Mouse (Mus musculus) spleen, adult 2 months (tissue): ENCODE results near the gene Slc34a1. TPM values are rescaled to one million over a fixed set of nuclear protein-coding genes. Genes with fewer than 3 reads are reported as not detected.

Experiments
- DNase-seq, 2 experiments: peaks; one replicate each; pipeline versions ENCODE4 v3.0.0 to v3.0.0-alpha.2; 2012 to 2021; ENCODE audit warnings: low spot score in 2 of 2, low read depth in 1 of 2
- H3K27ac ChIP-seq: fragments of 200-500 bp; 2 replicates; pipeline ENCODE4 v1.5.1; 2012; ENCODE audit warnings: low read length, inconsistent platforms; ENCODE audit not compliant: insufficient read depth
- H3K27me3 ChIP-seq: fragments of 200-500 bp; 2 replicates; pipeline ENCODE4 v1.6.1; 2012; ENCODE audit warnings: mild to moderate bottlenecking, moderate library complexity, low read length, inconsistent platforms; ENCODE audit not compliant: control insufficient read depth, insufficient read depth
- H3K36me3 ChIP-seq: fragments of 200-500 bp; 2 replicates; pipeline ENCODE4 v1.6.1; 2012; ENCODE audit warnings: mild to moderate bottlenecking, low read length, inconsistent platforms; ENCODE audit not compliant: control insufficient read depth, insufficient read depth
- H3K4me1 ChIP-seq: fragments of 200-500 bp; 2 replicates; pipeline ENCODE4 v1.6.1; 2011; ENCODE audit warnings: inconsistent platforms; ENCODE audit not compliant: control insufficient read depth, insufficient read depth, insufficient read length
- H3K4me3 ChIP-seq: fragments of 200-500 bp; 2 replicates; pipeline ENCODE4 v1.5.1; 2011; ENCODE audit warnings: mild to moderate bottlenecking, inconsistent platforms; ENCODE audit not compliant: insufficient read depth, insufficient read length; ENCODE audit errors: extremely low read depth
- CTCF ChIP-seq: fragments of 200-500 bp; IDR thresholded peaks from 2 replicates; pipeline ENCODE4 v1.5.1; 2011; ENCODE audit warnings: mild to moderate bottlenecking, inconsistent platforms; ENCODE audit not compliant: insufficient read depth, insufficient read length, insufficient replicate concordance; ENCODE audit errors: extremely low read depth
- POLR2A ChIP-seq: fragments of 200-500 bp; IDR thresholded peaks from 2 replicates; pipeline ENCODE4 v1.6.1; 2011; ENCODE audit warnings: low read depth, low read length, inconsistent platforms
- WGBS: fragments of 180-500 bp; shearing (Covaris S2); methylation state at CpG from one replicate; pipeline ENCODE4 v1.1.7; 2018; 5-methylcytosine and 5-hydroxymethylcytosine counted together
- polyA plus RNA-seq: library from polyadenylated mRNA; depleted of rRNA; stranded (reverse); fragments of >200 nt; gene quantifications from 2 replicates; pipeline ENCODE4 v1.2.3, GENCODE M21; 2012

Slc34a1 gene
- polyA plus RNA-seq, 1 experiment: 2.2 TPM

DNA sequence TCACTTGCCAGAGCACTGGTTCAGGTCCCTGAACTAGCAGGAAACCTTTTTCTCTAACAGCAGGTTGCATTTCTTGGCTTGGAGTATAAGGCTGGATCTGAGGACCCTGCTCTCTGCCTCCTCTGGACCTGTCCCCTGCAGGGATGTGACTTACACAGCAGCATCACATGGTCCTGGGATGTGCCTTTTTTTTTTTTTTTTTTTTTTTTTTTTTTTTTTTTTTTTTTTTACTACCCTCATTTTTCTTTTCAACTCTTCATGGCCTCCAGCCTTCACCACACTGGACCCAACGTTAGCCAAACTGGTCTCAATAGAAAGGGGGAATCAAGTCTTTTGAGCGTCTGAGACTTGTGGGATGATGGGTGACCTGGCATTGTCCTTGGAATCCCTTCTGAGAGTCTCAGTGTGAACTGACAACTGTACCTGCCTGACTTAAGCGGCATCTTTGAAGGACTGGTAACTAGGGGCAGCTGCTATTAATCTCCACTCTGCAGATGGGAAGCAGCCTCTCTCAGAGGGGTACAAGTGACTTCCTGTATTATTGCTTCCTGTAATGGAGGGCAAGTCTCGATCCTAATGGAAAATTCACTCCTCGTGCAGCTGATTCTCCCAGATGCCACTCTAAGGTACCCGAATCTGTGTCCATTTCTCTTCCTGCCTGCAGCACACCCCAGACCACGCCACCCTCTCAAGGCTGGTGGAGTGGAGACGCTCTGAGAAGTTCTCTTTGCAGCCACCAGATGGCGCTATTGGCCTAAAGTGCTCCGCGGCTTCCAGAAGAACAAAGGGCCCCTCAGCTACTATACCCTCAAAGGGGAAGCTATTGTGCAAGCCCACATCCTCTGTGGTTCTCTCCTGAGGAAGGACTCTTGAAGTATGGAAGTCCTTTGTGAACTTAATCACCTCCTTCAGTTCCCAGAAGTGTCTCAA, 7.1 kb downstream of the Slc34a1 start:
- Histone ChIP-seq H3K36me3 (no peaks in the 10 kb centered on the region), H3K27me3 (no peaks in the 10 kb centered on the region), H3K27ac (no peak overlapping the region), H3K4me3 (peak overlapping the region; percentile 9; the same call in 1 of the 2 replicates), H3K4me1 (peaks cover 6% of the 10 kb centered on the region; the same call in 1 of the 2 replicates)
- DNase-seq: peak; percentile 78 to 81
- TF ChIP-seq CTCF: peak; percentile 95
- no peak for TF ChIP-seq POLR2A
- WGBS: 7% methylated on average over 11 of the region's 11 CpGs

DNA sequence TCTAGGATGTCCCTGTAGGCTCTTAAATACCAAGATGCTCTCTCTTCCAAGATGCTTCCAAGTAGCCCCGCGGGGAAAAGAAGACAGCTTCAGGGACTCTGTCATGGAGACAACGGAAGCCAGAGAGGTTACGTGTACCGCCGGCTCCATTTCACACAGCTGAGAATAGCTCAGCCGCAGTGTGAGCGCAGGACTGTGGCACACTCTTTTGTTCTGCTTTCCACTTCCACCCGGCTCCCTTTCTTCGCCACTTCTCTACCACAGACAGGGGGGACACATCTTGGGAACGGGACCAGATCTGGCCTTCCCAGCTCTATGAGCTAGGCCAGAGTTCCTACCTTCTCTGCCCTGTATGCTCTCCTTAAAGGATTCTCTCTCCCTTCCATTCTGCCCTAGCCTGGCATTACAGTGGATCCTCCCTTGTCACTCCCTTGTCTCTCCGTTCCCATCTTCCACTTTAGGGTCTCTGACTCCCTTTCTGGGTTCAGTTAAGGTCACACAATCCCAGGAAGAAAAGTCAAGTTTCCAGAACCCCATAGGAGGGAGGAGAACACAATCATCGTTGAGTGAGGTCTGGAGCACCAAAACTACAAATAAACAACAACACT, 7.9 kb downstream of the Slc34a1 start:
- WGBS: 17% methylated on average over 13 of the region's 13 CpGs
- DNase-seq: peak in 1 of 2 experiments; percentile 46
- peaks cover 6% of the 10 kb centered on the region; the same call in 1 of the 2 replicates for H3K4me1 ChIP-seq
- no peaks in the 10 kb centered on the region for H3K36me3 ChIP-seq
- TF ChIP-seq POLR2A (no peak), CTCF (no peak)
- H3K27me3 ChIP-seq: no peaks in the 10 kb centered on the region
- peak overlapping the region; percentile 9; the same call in 1 of the 2 replicates for H3K4me3 ChIP-seq
- 0 out of 2 replicates have a peak overlapping the region, but pooled peaks have one; percentile 17 for H3K27ac ChIP-seq

DNA sequence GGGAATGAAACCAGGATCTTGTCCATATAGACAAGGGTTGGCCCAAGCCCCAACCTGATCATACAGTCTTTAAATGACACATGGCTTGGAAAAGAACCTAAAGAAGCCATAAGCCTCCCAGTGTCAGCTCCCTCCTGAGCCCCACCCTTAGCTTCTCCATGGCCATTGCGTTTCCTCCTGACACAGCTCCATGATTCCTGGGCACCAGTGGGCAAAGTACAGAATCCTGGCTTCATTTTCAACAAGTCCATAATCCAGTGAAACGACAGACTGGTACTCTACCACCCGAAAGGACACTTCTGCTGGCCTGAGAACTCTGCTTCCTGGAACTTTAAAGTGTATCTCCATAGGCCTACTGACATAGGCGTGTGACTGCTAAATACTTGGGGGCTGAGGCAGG, 9.4 kb downstream of the Slc34a1 start:
- H3K27ac ChIP-seq: no peak overlapping the region
- H3K36me3 ChIP-seq: no peaks in the 10 kb centered on the region
- TF ChIP-seq CTCF: no peak
- TF ChIP-seq POLR2A: no peak
- H3K4me3 ChIP-seq: no peak overlapping the region
- no peak for DNase-seq
- peaks cover 9% of the 10 kb centered on the region; the same call in 1 of the 2 replicates for H3K4me1 ChIP-seq
- no peaks in the 10 kb centered on the region for H3K27me3 ChIP-seq
- 89% methylated on average over 4 of the region's 4 CpGs for WGBS

DNA sequence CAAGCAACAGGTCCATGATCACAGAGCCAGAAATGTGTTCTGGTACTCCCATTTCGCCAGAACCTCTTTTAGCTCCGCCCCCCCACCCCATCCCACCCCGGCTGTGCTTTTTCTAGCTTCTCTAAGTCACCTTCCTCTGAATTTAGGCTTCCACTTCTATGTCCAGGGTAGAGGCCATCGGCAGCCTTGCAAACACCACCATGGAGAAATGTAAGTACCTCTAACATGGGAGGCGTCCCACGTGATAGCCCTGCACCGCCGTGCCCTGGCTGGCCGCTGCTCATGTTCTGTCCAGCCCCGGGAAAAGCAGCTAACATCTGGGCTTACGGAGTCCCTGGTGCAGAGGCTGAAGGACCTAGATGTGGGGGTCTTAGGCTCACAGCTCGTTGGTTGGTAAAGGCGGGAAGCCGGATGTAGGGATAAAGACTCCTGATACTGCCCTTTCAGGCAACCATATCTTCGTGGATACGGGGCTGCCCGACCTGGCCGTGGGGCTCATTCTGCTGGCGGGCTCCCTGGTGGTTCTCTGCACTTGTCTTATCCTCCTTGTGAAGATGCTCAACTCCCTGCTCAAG, 10.6 kb downstream of the Slc34a1 start:
- no peak for DNase-seq
- WGBS: 85% methylated on average over 19 of the region's 19 CpGs
- no peaks in the 10 kb centered on the region for H3K27me3 ChIP-seq

DNA sequence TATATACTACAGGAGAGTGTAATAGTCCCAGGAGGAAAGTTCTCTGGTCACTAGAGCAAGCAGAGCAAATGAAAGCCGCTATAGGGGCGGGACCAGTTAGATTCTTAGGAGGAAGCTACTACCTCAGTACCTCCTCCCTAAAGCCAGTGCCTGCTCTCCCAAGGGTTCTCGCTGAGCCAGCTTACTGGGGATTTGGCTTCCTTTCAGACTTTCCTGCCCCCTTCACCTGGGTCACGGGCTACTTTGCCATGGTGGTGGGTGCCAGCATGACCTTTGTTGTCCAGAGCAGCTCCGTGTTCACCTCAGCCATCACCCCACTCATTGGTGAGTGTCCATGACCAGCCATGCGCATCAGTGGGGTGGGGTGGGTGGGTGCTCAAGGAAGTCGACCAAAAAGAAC, 13.8 kb downstream of the Slc34a1 start:
- no peaks in the 10 kb centered on the region for H3K36me3 ChIP-seq
- peaks cover 5% of the 10 kb centered on the region; the same call in 1 of the 2 replicates for H3K4me1 ChIP-seq
- H3K4me3 ChIP-seq: no peak overlapping the region
- DNase-seq: no peak
- H3K27me3 ChIP-seq: no peaks in the 10 kb centered on the region
- H3K27ac ChIP-seq: no peak overlapping the region
- WGBS: 52% methylated on average over 7 of the region's 7 CpGs
- TF ChIP-seq POLR2A: no peak
- TF ChIP-seq CTCF: no peak

More for the DNA sequence above, 10.6 kb downstream of the Slc34a1 start:
- Histone ChIP-seq H3K36me3 (no peaks in the 10 kb centered on the region), H3K4me3 (no peak overlapping the region), H3K27ac (no peak overlapping the region), H3K4me1 (peaks cover 11% of the 10 kb centered on the region; the same call in 1 of the 2 replicates)
- no peak for TF ChIP-seq CTCF

DNA sequence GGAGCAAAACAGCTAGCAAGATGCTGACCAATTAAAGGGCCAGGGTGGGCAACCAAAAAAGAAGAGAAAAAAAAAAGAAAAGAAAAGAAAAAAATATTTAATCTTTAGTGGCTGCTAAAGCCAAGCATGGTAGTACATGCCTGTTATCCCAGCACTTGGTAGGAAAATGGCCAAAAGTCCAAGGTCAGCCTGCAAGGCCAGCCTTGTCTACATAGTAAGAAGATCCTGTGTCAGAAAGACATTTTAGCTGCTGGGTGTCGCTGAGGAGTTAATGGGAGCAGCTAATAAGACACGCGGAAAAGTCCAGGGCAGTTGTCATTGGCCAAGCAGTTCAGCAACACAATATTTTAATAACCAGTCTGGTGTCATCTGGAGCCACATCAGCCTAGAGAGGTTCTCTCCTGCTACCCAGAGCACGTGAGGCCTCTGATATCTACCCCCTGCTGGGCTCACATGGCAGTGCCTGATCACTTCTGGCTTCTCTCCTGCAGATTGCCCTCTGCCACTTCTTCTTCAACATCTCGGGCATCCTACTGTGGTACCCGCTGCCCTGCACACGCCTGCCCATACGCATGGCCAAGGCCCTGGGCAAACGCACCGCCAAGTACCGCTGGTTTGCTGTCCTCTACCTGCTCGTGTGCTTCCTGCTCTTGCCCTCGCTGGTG, 14.8 kb downstream of the Slc34a1 start:
- no peak overlapping the region for H3K4me3 ChIP-seq
- no peaks in the 10 kb centered on the region for H3K27me3 ChIP-seq
- no peak for DNase-seq
- H3K4me1 ChIP-seq: peaks cover 5% of the 10 kb centered on the region; the same call in 1 of the 2 replicates
- WGBS: 45% methylated on average over 13 of the region's 13 CpGs
- no peaks in the 10 kb centered on the region for H3K36me3 ChIP-seq
- no peak for TF ChIP-seq CTCF
- TF ChIP-seq POLR2A: no peak
- no peak overlapping the region for H3K27ac ChIP-seq
